Mouse (Mus musculus): ENCODE data around the gene 4930452B06Rik.
A peak's percentile ranks its signal among the peaks of the same experiment; 100 is the strongest.
"Not testable (repeated sequence)": the region's sequence is repeated elsewhere in the genome, so short reads cannot be mapped to it uniquely, and the experiment has no call there.

4930452B06Rik gene

GRCm38 (mm10) chr14:8665636-8666411 lies at the start of gene 4930452B06Rik:
Gene 4930452B06Rik, minus strand, starts transcription at chr14:8666240.
- ATAC-seq (ENCODE audit: insufficient number of reproducible peaks, low FRiP score, low TSS enrichment) = peak; percentile 88

- no peak for ATAC-seq (ENCODE audit: insufficient number of reproducible peaks, low FRiP score, low TSS enrichment)
Measured at GRCm38 (mm10) chr14:8712674-8713073, 46.6 kb upstream of the 4930452B06Rik start.

GRCm38 (mm10) chr14:8689451-8689850 lies 23.4 kb upstream of the 4930452B06Rik start:
- ATAC-seq (ENCODE audit: insufficient number of reproducible peaks, low FRiP score, low TSS enrichment) = no peak

GRCm38 (mm10) chr14:8688462-8688861 lies 22.4 kb upstream of the 4930452B06Rik start:
- ATAC-seq (ENCODE audit: insufficient number of reproducible peaks, low FRiP score, low TSS enrichment) = no peak

GRCm38 (mm10) chr14:8686185-8686584 lies 20.1 kb upstream of the 4930452B06Rik start:
- no peak for ATAC-seq (ENCODE audit: insufficient number of reproducible peaks, low FRiP score, low TSS enrichment)

- ATAC-seq (ENCODE audit: insufficient number of reproducible peaks, low FRiP score, low TSS enrichment) = no peak
Measured at GRCm38 (mm10) chr14:8679896-8680295, 13.9 kb upstream of the 4930452B06Rik start.

GRCm38 (mm10) chr14:8660359-8660758 lies 5.7 kb downstream of the 4930452B06Rik start:
- no peak for ATAC-seq (ENCODE audit: insufficient number of reproducible peaks, low FRiP score, low TSS enrichment)

- no peak for ATAC-seq (ENCODE audit: insufficient number of reproducible peaks, low FRiP score, low TSS enrichment)
Measured at GRCm38 (mm10) chr14:8641650-8642279, 24.3 kb downstream of the 4930452B06Rik start.

GRCm38 (mm10) chr14:8632211-8632610 lies 33.8 kb downstream of the 4930452B06Rik start:
- ATAC-seq (ENCODE audit: insufficient number of reproducible peaks, low FRiP score, low TSS enrichment) = no peak

- ATAC-seq (ENCODE audit: insufficient number of reproducible peaks, low FRiP score, low TSS enrichment) = no peak
Measured at GRCm38 (mm10) chr14:8628406-8628805, 37.6 kb downstream of the 4930452B06Rik start.

GRCm38 (mm10) chr14:8627481-8627880 lies 38.6 kb downstream of the 4930452B06Rik start:
- ATAC-seq (ENCODE audit: insufficient number of reproducible peaks, low FRiP score, low TSS enrichment) = no peak

GRCm38 (mm10) chr14:8621164-8621563 lies 44.9 kb downstream of the 4930452B06Rik start:
- no peak for ATAC-seq (ENCODE audit: insufficient number of reproducible peaks, low FRiP score, low TSS enrichment)

GRCm38 (mm10) chr14:8620580-8620979 lies 45.5 kb downstream of the 4930452B06Rik start:
- ATAC-seq (ENCODE audit: insufficient number of reproducible peaks, low FRiP score, low TSS enrichment) = no peak

- no peak for ATAC-seq (ENCODE audit: insufficient number of reproducible peaks, low FRiP score, low TSS enrichment)
Measured at GRCm38 (mm10) chr14:8615636-8616035, 50.4 kb downstream of the 4930452B06Rik start.

- not testable (repeated sequence) for ATAC-seq (ENCODE audit: insufficient number of reproducible peaks, low FRiP score, low TSS enrichment)
Measured at GRCm38 (mm10) chr14:8614430-8614829, 51.6 kb downstream of the 4930452B06Rik start.

GRCm38 (mm10) chr14:8612080-8612479 lies 54.0 kb downstream of the 4930452B06Rik start:
- ATAC-seq (ENCODE audit: insufficient number of reproducible peaks, low FRiP score, low TSS enrichment) = no peak

- ATAC-seq (ENCODE audit: insufficient number of reproducible peaks, low FRiP score, low TSS enrichment) = no peak
Measured at GRCm38 (mm10) chr14:8610108-8610507, 55.9 kb downstream of the 4930452B06Rik start.

- 0 out of 2 replicates have a peak, but pooled peaks have one; percentile 32 for ATAC-seq (ENCODE audit: insufficient number of reproducible peaks, low FRiP score, low TSS enrichment)
Measured at GRCm38 (mm10) chr14:8608559-8609171, 57.4 kb downstream of the 4930452B06Rik start.

GRCm38 (mm10) chr14:8604898-8605297 lies 61.1 kb downstream of the 4930452B06Rik start:
- no peak for ATAC-seq (ENCODE audit: insufficient number of reproducible peaks, low FRiP score, low TSS enrichment)

- no peak for ATAC-seq (ENCODE audit: insufficient number of reproducible peaks, low FRiP score, low TSS enrichment)
Measured at GRCm38 (mm10) chr14:8585031-8585430, 81.0 kb downstream of the 4930452B06Rik start.

- not testable (repeated sequence) for ATAC-seq (ENCODE audit: insufficient number of reproducible peaks, low FRiP score, low TSS enrichment)
Measured at GRCm38 (mm10) chr14:8551006-8551405, 115.0 kb downstream of the 4930452B06Rik start.

Measured in cerebellum, adult (tissue).